Mouse (Mus musculus) brain, embryonic 14.5 days (tissue): Measurements from ENCODE around the gene Gmnc. TPM values are rescaled to one million over a fixed set of nuclear protein-coding genes. Genes with fewer than 3 reads are reported as not detected.

ENCODE experiments used
- DNase-seq: peaks from one replicate; pipeline ENCODE4 v3.0.0-alpha.2; 2011; ENCODE audit warnings: low read depth
- CTCF ChIP-seq: fragments of 200-500 bp; IDR thresholded peaks from 2 replicates; pipeline ENCODE4 v1.5.1; 2012; ENCODE audit warnings: inconsistent platforms, mild to moderate bottlenecking, moderate library complexity, borderline replicate concordance; ENCODE audit not compliant: insufficient read depth, insufficient read length; ENCODE audit errors: extremely low read depth
- POLR2A ChIP-seq: fragments of 200-500 bp; IDR thresholded peaks from 2 replicates; pipeline ENCODE4 v1.6.1; 2012; ENCODE audit warnings: mild to moderate bottlenecking, inconsistent platforms, borderline replicate concordance; ENCODE audit not compliant: poor library complexity, insufficient read depth, insufficient read length, severe bottlenecking; ENCODE audit errors: extremely low read depth
- polyA plus RNA-seq: library from polyadenylated mRNA; depleted of rRNA; stranded (reverse); fragments of >200 nt; gene quantifications from 2 replicates; pipeline ENCODE4 v1.2.3, GENCODE M21; 2012; rRNA removed

The Gmnc gene
- 2.1 and 3.6 TPM in 2 replicates for polyA plus RNA-seq

- peak; percentile 54 for DNase-seq
- TF ChIP-seq CTCF: no peak
- TF ChIP-seq POLR2A: no peak
Measured at GRCm38 (mm10) chr16:26991477-26992300, at the start of gene Gmnc. Gene Gmnc (minus strand): TSS chr16:26991652.

DNA sequence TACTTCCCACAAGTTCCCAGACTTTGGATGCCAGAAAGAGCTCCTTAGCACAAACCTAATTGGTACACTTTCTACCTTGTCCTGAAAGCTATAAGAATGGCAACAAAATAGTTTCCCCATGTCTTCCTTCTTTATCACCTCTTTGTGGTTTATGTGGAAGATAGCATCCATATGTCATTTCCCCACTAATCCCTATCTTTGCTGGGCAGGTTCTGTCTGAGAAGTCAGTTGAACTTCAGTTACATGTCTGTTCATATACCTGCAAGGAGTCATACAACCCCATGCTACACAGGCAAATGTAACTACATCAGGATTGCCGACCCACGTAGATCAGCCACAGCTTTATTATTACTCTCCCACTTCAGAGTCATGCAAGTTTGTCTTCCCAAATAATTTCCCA is 35.8 kb upstream of the Gmnc start:
- TF ChIP-seq POLR2A (no peak), CTCF (no peak)
- no peak for DNase-seq

- TF ChIP-seq POLR2A (no peak), CTCF (no peak)
- DNase-seq: no peak
Measured at GRCm38 (mm10) chr16:27026226-27026625, 34.8 kb upstream of the Gmnc start.

- no peak for TF ChIP-seq POLR2A
- TF ChIP-seq CTCF: no peak
- peak; percentile 5 for DNase-seq
Measured at GRCm38 (mm10) chr16:27022746-27023145, 31.3 kb upstream of the Gmnc start.

- DNase-seq: peak; percentile 61
- TF ChIP-seq CTCF (no peak), POLR2A (no peak)
Measured at GRCm38 (mm10) chr16:27017309-27017708, 25.9 kb upstream of the Gmnc start.

- TF ChIP-seq POLR2A: no peak
- no peak for TF ChIP-seq CTCF
- DNase-seq: no peak
Measured at GRCm38 (mm10) chr16:27002714-27003113, 11.3 kb upstream of the Gmnc start.

- TF ChIP-seq POLR2A (no peak), CTCF (no peak)
- peak; percentile 72 for DNase-seq
Measured at GRCm38 (mm10) chr16:26999563-26999962, 8.1 kb upstream of the Gmnc start.

GRCm38 (mm10) chr16:26989415-26990315 is 1.8 kb downstream of the Gmnc start:
- TF ChIP-seq POLR2A: no peak
- peak; percentile 83 for DNase-seq

DNA sequence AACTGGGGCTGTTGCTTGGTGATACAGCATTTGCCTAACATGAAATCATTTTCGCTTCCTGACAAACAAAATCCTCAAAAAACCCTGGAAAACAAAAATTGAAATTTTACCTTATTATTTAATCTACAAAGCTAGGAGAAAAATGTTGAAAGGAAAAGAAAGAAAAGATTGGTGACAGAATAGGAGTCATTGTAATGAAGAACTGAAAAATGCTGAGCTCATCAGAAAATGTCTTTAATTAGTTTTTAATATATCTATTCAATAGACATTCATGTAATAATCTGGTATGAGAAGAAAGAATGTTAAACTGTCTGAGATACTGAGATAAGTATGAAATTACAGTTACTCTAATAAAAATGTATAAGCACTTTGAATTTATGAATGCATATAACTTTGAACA is 3.3 kb downstream of the Gmnc start:
- no peak for DNase-seq
- TF ChIP-seq CTCF: no peak
- no peak for TF ChIP-seq POLR2A

GRCm38 (mm10) chr16:26985796-26986195 is 5.7 kb downstream of the Gmnc start:
- DNase-seq: peak; percentile 17
- TF ChIP-seq CTCF (no peak; the same call in 1 of the 2 replicates), POLR2A (no peak)

GRCm38 (mm10) chr16:26982112-26982511 is 9.3 kb downstream of the Gmnc start:
- DNase-seq: peak; percentile 25

GRCm38 (mm10) chr16:26967967-26968366 is 23.5 kb downstream of the Gmnc start:
- TF ChIP-seq POLR2A: no peak
- TF ChIP-seq CTCF: no peak
- DNase-seq: peak; percentile 50

More at GRCm38 (mm10) chr16:26982112-26982511, 9.3 kb downstream of the Gmnc start:
- TF ChIP-seq CTCF: no peak
- no peak for TF ChIP-seq POLR2A
